Mouse (Mus musculus): ENCODE measurements around the gene 1700020D05Rik.

GRCm38 (mm10) chr19:5486286-5486685 lies 17.3 kb downstream of the 1700020D05Rik start:
- TF ChIP-seq CTCF (IDR thresholded peaks at IDR 0.05; ENCODE audit: low read depth) = no peak
- TF ChIP-seq EP300 (IDR thresholded peaks at IDR 0.05; ENCODE audit: low read depth) = no peak

Data from heart, postnatal 0 days (tissue).